Mouse (Mus musculus) kidney, adult 10 weeks (tissue): ENCODE results near the gene Oas1e. TPM values are rescaled to one million over a fixed set of nuclear protein-coding genes. Genes with fewer than 3 reads are reported as not detected.

Experiments
- polyA plus RNA-seq: library from polyadenylated mRNA; stranded (reverse); fragments of 350-450 nt; fragmentation: Illumina TruSeq; extraction: RNeasy Lipid Tissue Mini Kit (QIAGEN cat#74804); gene quantifications from one replicate; pipeline ENCODE4 v1.2.3, GENCODE M21; 2014; ENCODE audit warnings: low read depth, low replicate concordance

Oas1e gene
- polyA plus RNA-seq, result not detected

DNA sequence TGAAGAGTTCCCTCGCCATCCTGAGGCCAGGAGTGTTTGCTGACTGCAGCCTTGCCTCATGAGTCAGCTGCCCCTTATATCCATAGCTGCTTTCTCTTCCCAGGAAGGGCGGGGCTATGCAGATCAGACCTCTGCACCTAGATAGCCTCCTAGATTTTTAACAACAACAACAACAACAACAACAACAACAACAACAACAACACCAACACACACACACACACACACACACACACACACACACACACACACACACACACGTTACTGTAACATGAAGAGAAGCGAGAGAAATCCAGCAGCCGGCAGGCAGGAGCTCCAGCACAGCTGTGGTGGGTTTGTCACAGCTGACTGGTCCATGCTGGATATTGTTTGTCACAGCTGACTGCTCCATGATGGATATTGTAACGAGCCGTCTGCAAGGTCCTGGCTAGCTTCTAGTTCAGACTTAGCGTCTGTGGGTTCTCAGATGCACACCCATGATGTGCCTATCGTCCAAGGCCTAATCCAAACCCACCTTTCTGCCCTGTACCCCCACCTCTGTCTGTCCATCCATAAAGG is at the start of gene Oas1e:
Gene Oas1e, minus strand, starts transcription at position 51 of the 555 bp plus-strand sequence.

DNA sequence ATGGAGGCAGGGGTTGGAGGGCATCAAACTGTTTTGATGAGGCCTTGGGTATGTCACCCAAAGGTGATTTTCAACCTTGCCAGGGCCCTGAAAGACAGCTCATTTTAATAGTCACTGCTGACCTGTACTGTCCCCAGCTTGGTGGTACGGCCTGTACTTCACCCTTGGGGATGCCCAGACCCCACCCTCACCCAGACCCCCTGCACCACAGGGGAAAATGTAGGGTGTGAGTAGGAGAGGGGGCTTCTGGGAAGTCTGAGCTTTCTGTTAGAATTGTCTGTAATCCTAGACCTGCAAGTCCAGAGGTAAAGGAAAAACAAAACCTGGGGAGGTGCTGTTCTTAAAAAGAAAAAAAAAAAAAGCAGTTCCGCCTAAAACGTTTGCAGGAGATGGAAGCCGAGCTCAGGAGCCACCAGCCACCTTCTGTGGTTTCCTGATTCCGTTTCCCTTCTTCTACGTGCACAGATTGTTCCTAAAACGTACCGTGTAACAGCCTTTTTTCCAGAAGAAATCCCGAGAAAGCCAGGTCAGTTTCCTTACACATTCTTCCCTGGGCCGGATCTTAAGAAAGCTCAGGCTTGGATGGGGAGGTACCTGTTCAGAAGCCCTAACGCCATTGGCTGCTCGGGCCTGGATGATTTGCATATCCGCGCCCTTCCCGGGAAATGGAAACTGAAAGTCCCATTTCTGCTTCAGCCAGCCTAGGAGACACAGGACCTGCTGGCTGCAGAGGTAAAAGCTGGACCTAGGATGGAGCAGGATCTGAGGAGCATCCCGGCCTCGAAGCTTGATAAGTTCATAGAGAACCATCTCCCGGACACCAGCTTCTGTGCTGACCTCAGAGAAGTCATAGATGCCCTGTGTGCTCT is 16.9 kb upstream of the Oas1e start, which contains the start of gene Oas1c:
Gene Oas1c, minus strand, starts transcription at position 564 of the 869 bp plus-strand sequence.

DNA sequence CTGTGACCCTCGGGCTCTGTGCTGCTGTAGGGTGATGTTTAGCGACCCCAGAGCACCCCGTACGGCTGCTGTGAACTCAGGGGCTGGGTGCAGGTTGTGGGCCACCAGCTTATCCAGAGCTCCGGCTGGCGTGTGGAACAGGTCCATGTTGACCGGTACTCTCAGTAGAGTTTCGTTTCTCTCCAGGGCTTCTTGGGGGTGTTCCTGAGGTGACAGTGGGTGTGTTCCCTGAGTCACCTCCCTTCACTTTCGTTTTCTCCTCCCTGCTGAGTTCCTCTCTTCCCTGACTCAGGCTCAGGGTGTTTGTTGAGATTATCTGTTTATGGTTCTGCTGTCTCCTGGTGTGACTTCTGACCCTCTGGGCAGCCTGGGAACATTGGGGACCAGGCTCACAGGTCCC is 17.9 kb downstream of the Oas1e start, which contains the start of gene Oas3:
Gene Oas3, minus strand, starts transcription at position 184 of the 400 bp plus-strand sequence.

DNA sequence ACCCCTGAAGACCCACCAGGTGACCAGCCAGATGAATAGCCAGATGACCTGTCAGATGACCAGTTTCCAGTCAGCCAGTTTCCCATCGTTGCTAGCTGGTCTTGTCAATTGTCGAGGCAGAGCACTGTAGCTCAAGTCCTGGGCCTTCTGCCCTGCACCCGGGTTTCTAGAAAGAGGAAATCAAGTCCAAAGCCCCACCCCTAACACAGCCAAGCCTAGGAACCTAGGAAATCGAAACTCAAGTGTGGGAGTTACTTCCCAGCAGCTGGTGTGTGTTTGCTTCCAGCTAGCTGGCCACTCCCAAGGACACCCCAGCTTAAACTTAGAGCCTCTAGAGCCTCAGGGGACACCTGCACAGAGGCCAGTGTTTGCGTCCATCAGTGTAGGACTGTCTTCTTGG is 45.6 kb downstream of the Oas1e start, which contains the start of gene Oas2:
Gene Oas2, minus strand, starts transcription at position 166 of the 400 bp plus-strand sequence.

Other genes starting within 250 kb of the Oas1e start
- 9.7 TPM for gene Tpcn1, start 206.9 kb downstream of the Oas1e start, polyA plus RNA-seq
- not detected for gene Iqcd, start 206.5 kb downstream of the Oas1e start, polyA plus RNA-seq
- not detected for gene Rita1, start 182.9 kb downstream of the Oas1e start, polyA plus RNA-seq
- gene Ddx54, start 182.8 kb downstream of the Oas1e start, polyA plus RNA-seq, result 0.32 TPM
- not detected for gene Cfap73, start 161.3 kb downstream of the Oas1e start, polyA plus RNA-seq
- not detected for gene Rasal1, start 146.7 kb downstream of the Oas1e start, polyA plus RNA-seq
- not detected for gene Dtx1, start 83.6 kb downstream of the Oas1e start, polyA plus RNA-seq
- gene Oas2, start 45.7 kb downstream of the Oas1e start, polyA plus RNA-seq, result 0.57 TPM
- not detected for gene Oas3, start 17.9 kb downstream of the Oas1e start, polyA plus RNA-seq
- 0.73 TPM for gene Oas1c, start 17.0 kb upstream of the Oas1e start, polyA plus RNA-seq
- gene Oas1f, start 51.8 kb upstream of the Oas1e start, polyA plus RNA-seq, result not detected
- gene Oas1h, start 65.9 kb upstream of the Oas1e start, polyA plus RNA-seq, result not detected
- gene Oas1g, start 92.1 kb upstream of the Oas1e start, polyA plus RNA-seq, result not detected
- gene Oas1a, start 112.0 kb upstream of the Oas1e start, polyA plus RNA-seq, result 0.28 TPM
- gene Oas1d, start 119.0 kb upstream of the Oas1e start, polyA plus RNA-seq, result not detected
- gene Rph3a, start 214.6 kb upstream of the Oas1e start, polyA plus RNA-seq, result 0.49 TPM